Mouse (Mus musculus) CH12.LX (cell line): ENCODE data around the gene Hist1h2ag. TPM values are rescaled to one million over a fixed set of nuclear protein-coding genes. Genes with fewer than 3 reads are reported as not detected.

Experiments
- DNase-seq: peaks from one replicate; pipeline ENCODE4 v3.0.0-alpha.2; 2013; ENCODE audit errors: extremely low read depth
- H3K27ac ChIP-seq: 2 replicates; pipeline ENCODE4 v1.5.1; 2012; ENCODE audit warnings: low read depth, mild to moderate bottlenecking, control low read depth, moderate library complexity; ENCODE audit not compliant: insufficient read depth
- H3K27me3 ChIP-seq: replicated peaks from 2 replicates; pipeline ENCODE3; 2012; ENCODE audit warnings: inconsistent platforms
- H3K36me3 ChIP-seq, 2 experiments: replicated peaks in 1 of 2; 2 replicates each; pipeline versions ENCODE3 to v1.6.1; 2012; ENCODE audit warnings: inconsistent platforms in 1 of 2, low read length in 1 of 2, mild to moderate bottlenecking in 1 of 2, mixed read lengths in 1 of 2, moderate library complexity in 1 of 2; ENCODE audit not compliant: control insufficient read depth in 1 of 2, insufficient read depth in 1 of 2
- H3K4me1 ChIP-seq, 2 experiments: 2 replicates each; pipeline ENCODE4 v1.6.1; 2012; ENCODE audit warnings: inconsistent platforms in 1 of 2, moderate library complexity in 1 of 2; ENCODE audit not compliant: insufficient read depth in 2 of 2, control insufficient read depth in 1 of 2
- H3K4me2 ChIP-seq: 2 replicates; pipeline ENCODE4 v1.6.1; 2012; ENCODE audit warnings: low read depth, mild to moderate bottlenecking, control low read depth; ENCODE audit not compliant: poor library complexity, insufficient read depth, severe bottlenecking
- H3K4me3 ChIP-seq, 3 experiments: fragments of 150-350 bp in 1 of 3; sonication (generic) in 1 of 3; replicated peaks in 1 of 3; 2 replicates each; pipeline versions ENCODE3 to v1.5.1; 2011 to 2012; ENCODE audit warnings: low read depth in 2 of 3, low read length in 2 of 3, mild to moderate bottlenecking in 2 of 3, moderate library complexity in 2 of 3, control low read depth in 1 of 3, improper control_type of control experiment in 1 of 3, inconsistent platforms in 1 of 3, mixed read lengths in 1 of 3; ENCODE audit not compliant: poor library complexity in 1 of 3
- H3K79me2 ChIP-seq: replicated peaks from 2 replicates; pipeline ENCODE4 v1.6.1; 2012; ENCODE audit warnings: mild to moderate bottlenecking, moderate library complexity; ENCODE audit not compliant: control insufficient read depth, poor library complexity, insufficient read depth, severe bottlenecking; ENCODE audit errors: extremely low read depth
- H3K9ac ChIP-seq: 2 replicates; pipeline ENCODE4 v1.6.1; 2012; ENCODE audit warnings: low read depth, mild to moderate bottlenecking, control low read depth, moderate library complexity; ENCODE audit not compliant: insufficient read depth
- H3K9me3 ChIP-seq: replicated peaks from 2 replicates; pipeline ENCODE3; 2012; ENCODE audit warnings: low read length, inconsistent platforms, mixed read lengths
- CHD1 ChIP-seq: IDR thresholded peaks from 2 replicates; pipeline ENCODE4 v1.6.1; 2012; ENCODE audit warnings: low read depth, low read length, improper control_type of control experiment, inconsistent platforms
- CTCF ChIP-seq, 2 experiments: IDR thresholded peaks in 1 of 2; conservative IDR thresholded peaks in 1 of 2; 2 replicates each; pipeline ENCODE4 v1.5.1; 2011 to 2012; ENCODE audit warnings: low read depth in 2 of 2, low read length in 2 of 2, improper control_type of control experiment in 1 of 2, inconsistent platforms in 1 of 2, mild to moderate bottlenecking in 1 of 2, moderate library complexity in 1 of 2
- E2F4 ChIP-seq: IDR thresholded peaks from 2 replicates; pipeline ENCODE4 v1.6.1; 2011; ENCODE audit warnings: low read depth, low read length, improper control_type of control experiment; ENCODE audit not compliant: insufficient replicate concordance
- EP300 ChIP-seq: IDR thresholded peaks from 2 replicates; pipeline ENCODE4 v1.6.1; 2011; ENCODE audit warnings: low read length, improper control_type of control experiment
- GABPA ChIP-seq: IDR thresholded peaks from 2 replicates; pipeline ENCODE4 v1.6.1; 2012; ENCODE audit warnings: low read depth, low read length, improper control_type of control experiment, inconsistent platforms; ENCODE audit not compliant: insufficient replicate concordance
- HCFC1 ChIP-seq: IDR thresholded peaks from 2 replicates; pipeline ENCODE4 v1.6.1; 2012; ENCODE audit warnings: low read depth, mild to moderate bottlenecking, inconsistent platforms, low read length, improper control_type of control experiment
- IRF4 ChIP-seq: IDR thresholded peaks from 2 replicates; pipeline ENCODE4 v1.6.1; 2014; ENCODE audit warnings: low read depth, mild to moderate bottlenecking, inconsistent platforms, low read length, improper control_type of control experiment
- KAT2A ChIP-seq: IDR thresholded peaks from 2 replicates; pipeline ENCODE4 v1.6.1; 2012; ENCODE audit warnings: low read length, improper control_type of control experiment, inconsistent platforms; ENCODE audit not compliant: insufficient replicate concordance
- MAFK ChIP-seq: IDR thresholded peaks from 2 replicates; pipeline ENCODE4 v1.6.1; 2011; ENCODE audit warnings: low read length, improper control_type of control experiment; ENCODE audit not compliant: insufficient replicate concordance
- MAX ChIP-seq: IDR thresholded peaks from 2 replicates; pipeline ENCODE4 v1.6.1; 2011; ENCODE audit warnings: low read length, improper control_type of control experiment
- MAZ ChIP-seq: IDR thresholded peaks from 2 replicates; pipeline ENCODE4 v1.6.1; 2012; ENCODE audit warnings: low read depth, mild to moderate bottlenecking, inconsistent platforms, low read length, improper control_type of control experiment, moderate library complexity
- MEF2A ChIP-seq: IDR thresholded peaks from 2 replicates; pipeline ENCODE4 v1.6.1; 2014; ENCODE audit warnings: low read depth, mild to moderate bottlenecking, inconsistent platforms, low read length, improper control_type of control experiment, borderline replicate concordance
- MXI1 ChIP-seq: IDR thresholded peaks from 2 replicates; pipeline ENCODE4 v1.6.1; 2011; ENCODE audit warnings: mild to moderate bottlenecking, low read depth, low read length, improper control_type of control experiment
- NELFE ChIP-seq: IDR thresholded peaks from 2 replicates; pipeline ENCODE4 v1.6.1; 2011; ENCODE audit warnings: low read depth, low read length, improper control_type of control experiment
- NRF1 ChIP-seq: IDR thresholded peaks from 2 replicates; pipeline ENCODE4 v1.6.1; 2014; ENCODE audit warnings: low read depth, mild to moderate bottlenecking, inconsistent platforms, low read length, improper control_type of control experiment, moderate library complexity
- RAD21 ChIP-seq: IDR thresholded peaks from 2 replicates; pipeline ENCODE4 v1.6.1; 2011; ENCODE audit warnings: low read depth, mild to moderate bottlenecking, low read length, improper control_type of control experiment, moderate library complexity
- SIN3A ChIP-seq: IDR thresholded peaks from 2 replicates; pipeline ENCODE4 v1.6.1; 2012; ENCODE audit warnings: low read length, improper control_type of control experiment, inconsistent platforms
- SMC3 ChIP-seq: IDR thresholded peaks from 2 replicates; pipeline ENCODE4 v1.6.1; 2011; ENCODE audit warnings: low read depth, low read length, improper control_type of control experiment
- TBP ChIP-seq: conservative IDR thresholded peaks from 2 replicates; pipeline ENCODE4 v1.6.1; 2011; ENCODE audit warnings: low read depth, low read length, improper control_type of control experiment
- UBTF ChIP-seq: IDR thresholded peaks from 2 replicates; pipeline ENCODE4 v1.6.1; 2012; ENCODE audit warnings: low read depth, mild to moderate bottlenecking, inconsistent platforms, low read length, improper control_type of control experiment, moderate library complexity
- ZKSCAN1 ChIP-seq: IDR thresholded peaks from 2 replicates; pipeline ENCODE4 v1.6.1; 2012; ENCODE audit warnings: low read depth, inconsistent platforms, low read length, improper control_type of control experiment, borderline replicate concordance
- ZMIZ1 ChIP-seq: IDR thresholded peaks from 2 replicates; pipeline ENCODE4 v1.6.1; 2012; ENCODE audit warnings: low read depth, mild to moderate bottlenecking, inconsistent platforms, low read length, improper control_type of control experiment
- ZNF384 ChIP-seq: IDR thresholded peaks from 2 replicates; pipeline ENCODE4 v1.6.1; 2012; ENCODE audit warnings: low read depth, low read length, improper control_type of control experiment, inconsistent platforms
- dilution Hi-C: fragments of 300-500 bp; cut with MboI; formaldehyde crosslinking; loops from 2 replicates; pipeline ENCODE4 v1.14.3; 2020; ENCODE audit warnings: low sequenced_read_pairs; ENCODE audit not compliant: extremely low pct_unique_long_range_greater_than_20kb, extremely low pct_ligation_motif_present
- in situ Hi-C: fragments of 300-500 bp; cut with MboI; formaldehyde crosslinking; loops from 3 replicates; pipeline ENCODE4 v1.14.3; 2019; ENCODE audit warnings: low sequenced_read_pairs, low pct_ligation_motif_present, low pct_unique_long_range_greater_than_20kb, mixed read lengths
- polyA plus RNA-seq: library from polyadenylated mRNA; unstranded; fragments of >175 nt; gene quantifications from 2 replicates; pipeline ENCODE4 v1.2.1, GENCODE M21; 2012; ENCODE audit warnings: low read depth; ENCODE audit not compliant: insufficient read length
- total RNA-seq, 2 experiments: library from RNA; depleted of rRNA; stranded (reverse); fragments of 300-350 nt in 1 of 2; fragments of >200 nt in 1 of 2; gene quantifications; 2 replicates each; pipeline ENCODE4 v1.2.3; 2012 to 2014

Gene Hist1h2ag
- total and polyA plus RNA-seq, 3 experiments, result 7.3 to 576 (median 22.0) TPM

GRCm38 (mm10) chr13:22036986-22037385, 5.8 kb downstream of the Hist1h2ag start:
- 0 out of 2 replicates have a peak, but pooled peaks have one; percentile 8 for TF ChIP-seq TBP
- TF ChIP-seq E2F4, result no peak
- no peak; the same call in 1 of the 2 replicates for TF ChIP-seq SIN3A
- TF ChIP-seq CTCF (conservative IDR thresholded peaks at IDR 0.05 in 1 of 2, IDR thresholded peaks at IDR 0.05 in 1 of 2; ENCODE audit: low read depth in 2 of 2, low read length in 2 of 2), result no peak
- peak; percentile 14; the same call in 1 of the 2 replicates for TF ChIP-seq CHD1
- TF ChIP-seq ZKSCAN1, result no peak
- no peak for TF ChIP-seq MAX
- TF ChIP-seq MXI1, result no peak
- TF ChIP-seq MEF2A, result no peak
- no peak for TF ChIP-seq MAZ
- no peak for TF ChIP-seq HCFC1
- no peak for TF ChIP-seq UBTF
- TF ChIP-seq ZMIZ1, result no peak
- TF ChIP-seq SMC3, result no peak
- TF ChIP-seq ZNF384, result 0 out of 2 replicates have a peak, but pooled peaks have one; percentile 29
- TF ChIP-seq RAD21, result no peak
- no peak for TF ChIP-seq NRF1
- TF ChIP-seq IRF4, result no peak
- TF ChIP-seq KAT2A, result no peak
- TF ChIP-seq NELFE, result no peak
- no peak for TF ChIP-seq MAFK
- TF ChIP-seq EP300, result no peak
- no peak for TF ChIP-seq GABPA
- H3K27me3 ChIP-seq, result no peaks in the 10 kb centered on the region
- no peak overlapping the region for H3K4me3 ChIP-seq
- peak overlapping the region; percentile 69; the same call in 1 of the 2 replicates for H3K9ac ChIP-seq
- H3K79me2 ChIP-seq, result no peaks in the 10 kb centered on the region
- no peak for DNase-seq
- H3K4me2 ChIP-seq, result peak overlapping the region; percentile 65
- no peaks in the 10 kb centered on the region for H3K36me3 ChIP-seq
- H3K27ac ChIP-seq, result peak overlapping the region; percentile 86; the same call in 1 of the 2 replicates
- no peaks in the 10 kb centered on the region for H3K9me3 ChIP-seq
- dilution Hi-C loops (no loop called here), in situ Hi-C loops (loop anchor here (10.0 to 25.0 kb wide), 3 partner anchors 292 to 1725 kb away; partner anchors contain the start of genes Hist1h1a, Hist1h2ab, Hist1h3a and Hist1h3b)
- H3K4me1 ChIP-seq, result peaks cover 0 to 35% of the 10 kb centered on the region in 2 experiments; a peak in 2 of 4 replicates
